Comparison of ENCODE assay signal across 15 mouse cellular contexts in genomic region chr4:62881824-62882223, GRCm38 (mm10).
DNase-seq lines count a peak whose midpoint lies in the region; ATAC-seq and TF ChIP-seq lines count a peak whose summit lies in the region.
"Had no signal": no experiment of that assay in that cellular context is flagged by ENCODE, and none has a peak within 500 bp of the region (broad histone marks: within the 10 kb centered on the region; RNA-seq: fewer than 3 reads in every experiment).

No protein-coding gene starts in this region.

- no peaks in the 10 kb centered on the region for H3K4me1 ChIP-seq in lung, embryonic 14.5 days (ENCODE audit: insufficient read depth)
- H3K4me1 ChIP-seq: midbrain, embryonic 12.5 days; neural tube, embryonic 13.5 days had no signal

- no peak overlapping the region for H3K4me3 ChIP-seq in lung, embryonic 14.5 days (ENCODE audit: low read depth, low read length)
- H3K4me3 ChIP-seq: midbrain, embryonic 12.5 days; neural tube, embryonic 13.5 days had no signal

- no peak for ATAC-seq in lung, embryonic 14.5 days (ENCODE audit: insufficient read depth)
- no peak for ATAC-seq in erythroid progenitor cell, adult 5-6 weeks (replicated peaks; ENCODE audit: low FRiP score, poor library complexity, severe bottlenecking)
- ATAC-seq: activated CD4-positive, CD25-positive, alpha-beta regulatory T cell, adult 4 months; intestine, embryonic 16.5 days; lung, postnatal 0 days had no signal

- peak; percentile 39 for TF ChIP-seq CTCF in lung, embryonic 14.5 days (IDR thresholded peaks at IDR 0.05; ENCODE audit: low read depth)

- H3K27me3 ChIP-seq in lung, embryonic 14.5 days (ENCODE audit: insufficient read depth, low read length): no peaks in the 10 kb centered on the region
- H3K27me3 ChIP-seq: midbrain, embryonic 12.5 days; neural tube, embryonic 13.5 days had no signal

- WGBS in lung, embryonic 14.5 days: 75% methylated on average over 10 of the region's 11 CpGs

- no peak overlapping the region for H3K9ac ChIP-seq in lung, embryonic 14.5 days
- H3K9ac ChIP-seq: midbrain, embryonic 12.5 days; neural tube, embryonic 13.5 days had no signal

- H3K27ac ChIP-seq in lung, embryonic 14.5 days (ENCODE audit: low read depth): no peak overlapping the region
- H3K27ac ChIP-seq: midbrain, embryonic 12.5 days; neural tube, embryonic 13.5 days had no signal

- DNase-seq in adrenal gland, postnatal 14 days: peak; percentile 30
- DNase-seq in adrenal gland, adult (ENCODE audit: inconsistent age in 2 of 2, low spot score in 1 of 2): no peak
- DNase-seq in lung, embryonic 14.5 days: no peak
- no peak for DNase-seq in lung, postnatal 25 days (ENCODE audit: low spot score)
- peak; percentile 45 for DNase-seq in NIH3T3 (ENCODE audit: low read depth)
- DNase-seq in induced T-regulatory cell, adult 2 months (ENCODE audit: low read depth): peak; percentile 29
- DNase-seq in natural killer cell, adult 2 months (ENCODE audit: low spot score in 2 of 2): no peak
- DNase-seq: heart, postnatal 36 days; layer of hippocampus, adult 9-11 months had no signal

- no peaks in the 10 kb centered on the region for H3K36me3 ChIP-seq in lung, embryonic 14.5 days (ENCODE audit: insufficient read depth)
- H3K36me3 ChIP-seq: midbrain, embryonic 12.5 days; neural tube, embryonic 13.5 days had no signal

- no peaks in the 10 kb centered on the region for H3K9me3 ChIP-seq in lung, embryonic 14.5 days (ENCODE audit: low read depth, low read length)
- H3K9me3 ChIP-seq: midbrain, embryonic 12.5 days; neural tube, embryonic 13.5 days had no signal

- no peak overlapping the region for H3K4me2 ChIP-seq in lung, embryonic 14.5 days
- H3K4me2 ChIP-seq: midbrain, embryonic 12.5 days; neural tube, embryonic 13.5 days had no signal

Comparison
In these comparisons a context has a peak if more than half of its experiments do, and no peak if none do; other contexts are left out.
1. DNase-seq: peak in adrenal gland, postnatal 14 days (single experiment), NIH3T3 (single experiment) and induced T-regulatory cell, adult 2 months (single experiment); none in adrenal gland, adult (0 of 2), lung, embryonic 14.5 days (single experiment), lung, postnatal 25 days (single experiment) and natural killer cell, adult 2 months (0 of 2).